Mouse (Mus musculus) ES-E14 (cell line): ENCODE data around the gene B3gat1. TPM values are rescaled to one million over a fixed set of nuclear protein-coding genes. Genes with fewer than 3 reads are reported as not detected.

ENCODE experiments used
- DNase-seq: peaks from one replicate; pipeline ENCODE4 v3.0.0-alpha.2; 2013; ENCODE audit warnings: low read depth, low spot score
- H3K27ac ChIP-seq: 2 replicates; pipeline ENCODE4 v1.5.1; 2012; ENCODE audit warnings: low read depth, mild to moderate bottlenecking, low read length, moderate library complexity, mixed read lengths; ENCODE audit not compliant: poor library complexity, insufficient read depth, severe bottlenecking
- H3K36me3 ChIP-seq: 2 replicates; pipeline ENCODE4 v1.6.1; 2012; ENCODE audit warnings: mild to moderate bottlenecking, low read length, moderate library complexity, mixed read lengths; ENCODE audit not compliant: control insufficient read depth, poor library complexity, insufficient read depth, severe bottlenecking
- H3K4me1 ChIP-seq, 2 experiments: fragments of 150-350 bp in 1 of 2; sonication (generic) in 1 of 2; 2 replicates each; pipeline ENCODE4 v1.6.1; 2012; ENCODE audit warnings: low read length in 2 of 2, mild to moderate bottlenecking in 1 of 2, mixed read lengths in 1 of 2; ENCODE audit not compliant: control insufficient read depth in 2 of 2, insufficient read depth in 2 of 2, poor library complexity in 1 of 2
- H3K4me3 ChIP-seq, 2 experiments: fragments of 150-350 bp in 1 of 2; sonication (generic) in 1 of 2; 2 replicates each; pipeline ENCODE4 v1.5.1; 2012; ENCODE audit warnings: low read length in 2 of 2, low read depth in 1 of 2, mild to moderate bottlenecking in 1 of 2, mixed read lengths in 1 of 2; ENCODE audit not compliant: insufficient read depth in 1 of 2, poor library complexity in 1 of 2, severe bottlenecking in 1 of 2
- H3K9ac ChIP-seq: 2 replicates; pipeline ENCODE4 v1.6.1; 2012; ENCODE audit warnings: low read depth, mild to moderate bottlenecking, low read length, mixed read lengths; ENCODE audit not compliant: poor library complexity, insufficient read depth, severe bottlenecking
- H3K9me3 ChIP-seq: fragments of 150-350 bp; sonication (generic); 2 replicates; pipeline ENCODE4 v1.6.1; 2012; ENCODE audit warnings: low read depth, mild to moderate bottlenecking, low read length; ENCODE audit not compliant: control insufficient read depth, insufficient read depth
- CHD2 ChIP-seq: IDR thresholded peaks from 2 replicates; pipeline ENCODE4 v1.6.1; 2014; ENCODE audit warnings: mild to moderate bottlenecking, low read depth, low read length, inconsistent platforms
- HCFC1 ChIP-seq: IDR thresholded peaks from 2 replicates; pipeline ENCODE4 v1.6.1; 2012; ENCODE audit warnings: low read length, inconsistent platforms, borderline replicate concordance; ENCODE audit not compliant: insufficient read depth
- MAFK ChIP-seq: IDR thresholded peaks from 2 replicates; pipeline ENCODE4 v1.6.1; 2014; ENCODE audit warnings: mild to moderate bottlenecking, low read depth, low read length, inconsistent platforms; ENCODE audit not compliant: insufficient read depth
- ZC3H11A ChIP-seq: IDR thresholded peaks from 2 replicates; pipeline ENCODE4 v1.6.1; 2012; ENCODE audit warnings: low read depth, mild to moderate bottlenecking, inconsistent platforms, low read length, borderline replicate concordance
- ZNF384 ChIP-seq: IDR thresholded peaks from 2 replicates; pipeline ENCODE4 v1.6.1; 2012; ENCODE audit warnings: low read depth, low read length, inconsistent platforms
- in situ Hi-C, 2 experiments: fragments of 600-800 bp; cut with MboI; formaldehyde crosslinking; loops; one replicate each; pipeline ENCODE4 v1.15.1; 2025; ENCODE audit warnings: low sequenced_read_pairs in 2 of 2, inconsistent platforms in 1 of 2; ENCODE audit not compliant: unreplicated experiment in 2 of 2
- total RNA-seq: library from RNA; depleted of rRNA; stranded (reverse); fragments of 300-350 nt; gene quantifications from 2 replicates; pipeline ENCODE4 v1.2.3, GENCODE M21; 2012

B3gat1 gene
- total RNA-seq, 1 experiment: 0.49 TPM

GRCm38 (mm10) chr9:26760576-26760975, 27.0 kb downstream of the B3gat1 start:
- H3K9me3 ChIP-seq: no peaks in the 10 kb centered on the region
- TF ChIP-seq HCFC1: no peak
- no peak for TF ChIP-seq CHD2
- in situ Hi-C loops: loop anchor here in 1 of 2 experiments (25.0 kb wide), 1 partner anchor 1023 kb away; no protein-coding TSS in a partner anchor
- peaks cover 0 to 7% of the 10 kb centered on the region in 2 experiments; a peak in 1 of 4 replicates for H3K4me1 ChIP-seq
- H3K4me3 ChIP-seq: no peak overlapping the region
- no peaks in the 10 kb centered on the region for H3K36me3 ChIP-seq
- no peak for DNase-seq
- no peak overlapping the region for H3K27ac ChIP-seq
- H3K9ac ChIP-seq: no peak overlapping the region

GRCm38 (mm10) chr9:26762477-26762876, 28.9 kb downstream of the B3gat1 start:
- H3K4me3 ChIP-seq: no peak overlapping the region
- in situ Hi-C loops: loop anchor here in 1 of 2 experiments (25.0 kb wide), 1 partner anchor 1025 kb away; no protein-coding TSS in a partner anchor

GRCm38 (mm10) chr9:26768181-26768580, 34.7 kb downstream of the B3gat1 start:
- TF ChIP-seq ZC3H11A: no peak
- TF ChIP-seq ZNF384: no peak
- no peak for TF ChIP-seq HCFC1
- no peak for TF ChIP-seq CHD2
- no peak for TF ChIP-seq MAFK
- H3K9me3 ChIP-seq: no peaks in the 10 kb centered on the region

More at GRCm38 (mm10) chr9:26762477-26762876, 28.9 kb downstream of the B3gat1 start:
- Histone ChIP-seq H3K4me1 (peaks cover 0 to 4% of the 10 kb centered on the region in 2 experiments; a peak in 1 of 4 replicates), H3K9me3 (no peaks in the 10 kb centered on the region), H3K27ac (no peak overlapping the region), H3K36me3 (no peaks in the 10 kb centered on the region), H3K9ac (no peak overlapping the region)
- no peak for DNase-seq
- TF ChIP-seq HCFC1 (no peak), MAFK (no peak), CHD2 (no peak), ZC3H11A (no peak), ZNF384 (no peak)

GRCm38 (mm10) chr9:26775700-26776099, 42.2 kb downstream of the B3gat1 start:
- Histone ChIP-seq H3K36me3 (no peaks in the 10 kb centered on the region), H3K27ac (no peak overlapping the region), H3K9ac (no peak overlapping the region), H3K9me3 (no peaks in the 10 kb centered on the region), H3K4me3 (no peak overlapping the region), H3K4me1 (no peaks in the 10 kb centered on the region)
- in situ Hi-C loops: no loop called here
- DNase-seq: no peak
- TF ChIP-seq MAFK: no peak

More at GRCm38 (mm10) chr9:26768181-26768580, 34.7 kb downstream of the B3gat1 start:
- in situ Hi-C loops: loop anchor here in 1 of 2 experiments (25.0 kb wide), 1 partner anchor 1031 kb away; no protein-coding TSS in a partner anchor
- Histone ChIP-seq H3K4me1 (no peaks in the 10 kb centered on the region), H3K4me3 (no peak overlapping the region), H3K27ac (no peak overlapping the region), H3K9ac (no peak overlapping the region), H3K36me3 (no peaks in the 10 kb centered on the region)
- DNase-seq: no peak

GRCm38 (mm10) chr9:26776122-26776902, 42.8 kb downstream of the B3gat1 start:
- in situ Hi-C loops: no loop called here
- TF ChIP-seq ZC3H11A: peak; percentile 78
- no peak for TF ChIP-seq MAFK
- TF ChIP-seq HCFC1: no peak
- Histone ChIP-seq H3K9me3 (no peaks in the 10 kb centered on the region), H3K9ac (no peak overlapping the region), H3K27ac (no peak overlapping the region), H3K4me3 (no peak overlapping the region), H3K36me3 (no peaks in the 10 kb centered on the region), H3K4me1 (no peaks in the 10 kb centered on the region)
- DNase-seq: peak; percentile 54
